Mouse (Mus musculus) small intestine, adult 2 months (tissue): ENCODE measurements around the gene Ppp1r13l.

Experiments
- CTCF ChIP-seq: fragments of 200-500 bp; IDR thresholded peaks from 2 replicates; pipeline ENCODE4 v1.5.1; 2012; ENCODE audit warnings: low read depth, mild to moderate bottlenecking, control low read depth, inconsistent platforms, low read length, moderate library complexity, mixed read lengths; ENCODE audit not compliant: insufficient replicate concordance, insufficient read length; ENCODE audit errors: extremely low read depth
- POLR2A ChIP-seq: fragments of 200-500 bp; IDR thresholded peaks from 2 replicates; pipeline ENCODE4 v1.6.1; 2012; ENCODE audit warnings: low read depth, mild to moderate bottlenecking, control low read depth, inconsistent platforms, low read length, moderate library complexity

GRCm38 (mm10) chr7:19311991-19312390, 47.6 kb upstream of the Ppp1r13l start:
- TF ChIP-seq CTCF (no peak), POLR2A (no peak)
